Mouse (Mus musculus) intestine, embryonic 16.5 days (tissue): ENCODE data around the gene Rnf114. TPM values are rescaled to one million over a fixed set of nuclear protein-coding genes. Genes with fewer than 3 reads are reported as not detected.
A peak's percentile ranks its signal among the peaks of the same experiment; 100 is the strongest.

Source experiments
- ATAC-seq: fragments of 200-750 bp; cut with Nextera tagmentation; 2 replicates; pipeline ENCODE4 v1.8.0; 2017; ENCODE audit warnings: moderate TSS enrichment, moderate library complexity
- H3K27ac ChIP-seq: fragments of 300-500 bp; sonication (generic); 2 replicates; pipeline ENCODE4 v1.5.1; 2014; ENCODE audit warnings: mild to moderate bottlenecking, low read length
- H3K27me3 ChIP-seq: fragments of 300-500 bp; sonication (generic); replicated peaks from 2 replicates; pipeline ENCODE4 v1.6.1; 2014; ENCODE audit warnings: low read length, control low read depth, mixed read lengths; ENCODE audit not compliant: control insufficient read depth, insufficient read depth
- H3K36me3 ChIP-seq: fragments of 300-500 bp; sonication (generic); 2 replicates; pipeline ENCODE4 v1.6.1; 2014; ENCODE audit warnings: low read length, control low read depth; ENCODE audit not compliant: control insufficient read depth, insufficient read depth
- H3K4me1 ChIP-seq: fragments of 300-500 bp; sonication (generic); 2 replicates; pipeline ENCODE4 v1.6.1; 2014; ENCODE audit warnings: low read length, control low read depth, mixed read lengths; ENCODE audit not compliant: control insufficient read depth, insufficient read depth
- H3K4me2 ChIP-seq: fragments of 300-500 bp; sonication (generic); 2 replicates; pipeline ENCODE4 v1.6.1; 2014; ENCODE audit warnings: low read depth, low read length, control low read depth
- H3K4me3 ChIP-seq: fragments of 300-500 bp; sonication (generic); 2 replicates; pipeline ENCODE4 v1.5.1; 2014; ENCODE audit warnings: mild to moderate bottlenecking, low read length
- H3K9ac ChIP-seq: fragments of 300-500 bp; sonication (generic); 2 replicates; pipeline ENCODE4 v1.6.1; 2014; ENCODE audit warnings: low read depth, low read length
- H3K9me3 ChIP-seq: fragments of 300-500 bp; sonication (generic); 2 replicates; pipeline ENCODE4 v1.6.1; 2016; ENCODE audit warnings: low read length, control low read depth; ENCODE audit not compliant: control insufficient read depth
- WGBS: fragments of 180-500 bp; shearing (Covaris S2); extraction: QIAGEN DNeasy Blood & Tissue Kit; methylation state at CpG from one replicate; pipeline ENCODE4 v1.1.7; 2014; 5-methylcytosine and 5-hydroxymethylcytosine counted together
- polyA plus RNA-seq: library from polyadenylated mRNA; unstranded; fragments of >200 nt; fragmentation: Nextera tagmentation; extraction: Ambion mirVana; gene quantifications from 2 replicates; pipeline ENCODE4 v1.2.1, GENCODE M21; 2015

The Rnf114 gene
- polyA plus RNA-seq, 1 experiment from 2014 or later: 76.5 TPM

- no peak overlapping the region for H3K9ac ChIP-seq
- no peaks in the 10 kb centered on the region for H3K9me3 ChIP-seq
- peaks cover 10% of the 10 kb centered on the region; the same call in 1 of the 2 replicates for H3K36me3 ChIP-seq
- no peak overlapping the region for H3K4me3 ChIP-seq
- H3K27me3 ChIP-seq: no peaks in the 10 kb centered on the region
- no peak overlapping the region for H3K27ac ChIP-seq
- no peak for ATAC-seq
- peaks cover 22% of the 10 kb centered on the region for H3K4me1 ChIP-seq
- WGBS: 91% methylated on average over 27 of the region's 27 CpGs
- no peak overlapping the region for H3K4me2 ChIP-seq
These were observed 9.2 kb upstream of the Rnf114 start for GRCm38 (mm10) chr2:167483081-167483826.

- no peak for ATAC-seq
- Histone ChIP-seq H3K9ac (no peak overlapping the region), H3K4me2 (no peak overlapping the region), H3K9me3 (no peaks in the 10 kb centered on the region), H3K27me3 (no peaks in the 10 kb centered on the region), H3K4me3 (no peak overlapping the region), H3K27ac (no peak overlapping the region), H3K4me1 (peaks cover 28% of the 10 kb centered on the region), H3K36me3 (peaks cover 10% of the 10 kb centered on the region; the same call in 1 of the 2 replicates)
- WGBS: 94% methylated on average over 24 of the region's 24 CpGs
These were observed 8.5 kb upstream of the Rnf114 start for GRCm38 (mm10) chr2:167483827-167484410.

GRCm38 (mm10) chr2:167484932-167485331, 7.5 kb upstream of the Rnf114 start:
- Histone ChIP-seq H3K4me2 (no peak overlapping the region), H3K36me3 (peaks cover 10% of the 10 kb centered on the region; the same call in 1 of the 2 replicates), H3K9ac (no peak overlapping the region), H3K4me3 (no peak overlapping the region), H3K4me1 (peaks cover 28% of the 10 kb centered on the region), H3K9me3 (no peaks in the 10 kb centered on the region), H3K27me3 (no peaks in the 10 kb centered on the region), H3K27ac (no peak overlapping the region)
- no peak for ATAC-seq
- 93% methylated on average over 11 of the region's 11 CpGs for WGBS

- Histone ChIP-seq H3K27me3 (no peaks in the 10 kb centered on the region), H3K9ac (peak overlapping the region; percentile 43), H3K4me3 (no peak overlapping the region), H3K36me3 (peaks cover 10% of the 10 kb centered on the region; the same call in 1 of the 2 replicates), H3K9me3 (no peaks in the 10 kb centered on the region), H3K4me1 (peaks cover 26% of the 10 kb centered on the region), H3K27ac (peak overlapping the region; percentile 45), H3K4me2 (no peak overlapping the region)
- peak; percentile 62 for ATAC-seq
- 81% methylated on average over 7 of the region's 7 CpGs for WGBS
These were observed 6.7 kb upstream of the Rnf114 start for GRCm38 (mm10) chr2:167485501-167486377.

GRCm38 (mm10) chr2:167486573-167486972, 5.9 kb upstream of the Rnf114 start:
- WGBS: 70% methylated on average over 4 of the region's 4 CpGs
- Histone ChIP-seq H3K36me3 (peaks cover 10% of the 10 kb centered on the region; the same call in 1 of the 2 replicates), H3K27ac (peak overlapping the region; percentile 45), H3K9me3 (no peaks in the 10 kb centered on the region), H3K9ac (0 out of 2 replicates have a peak overlapping the region, but pooled peaks have one; percentile 43), H3K4me3 (no peak overlapping the region), H3K4me2 (no peak overlapping the region), H3K27me3 (no peaks in the 10 kb centered on the region), H3K4me1 (peaks cover 34% of the 10 kb centered on the region)
- 0 out of 2 replicates have a peak, but pooled peaks have one; percentile 17 for ATAC-seq

DNA sequence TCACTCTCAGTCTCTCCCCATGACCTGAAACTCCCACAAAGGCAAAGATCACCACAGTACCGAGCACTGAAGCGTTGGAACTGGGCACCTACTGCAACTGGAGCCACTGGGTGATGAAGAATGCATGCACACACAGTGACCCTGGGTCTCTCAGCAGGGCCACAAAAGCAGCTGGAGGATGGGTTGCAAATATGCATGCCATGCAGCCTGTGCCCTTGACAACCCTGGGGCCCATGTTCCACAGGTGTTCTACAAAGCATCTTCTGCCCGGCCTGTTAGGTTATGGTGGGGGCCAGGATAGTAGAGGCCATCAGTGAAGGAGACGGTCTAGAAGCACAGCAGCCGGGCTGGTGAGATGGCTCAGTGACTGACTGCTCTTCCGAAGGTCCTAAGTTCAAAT, 4.9 kb upstream of the Rnf114 start:
- Histone ChIP-seq H3K9me3 (no peaks in the 10 kb centered on the region), H3K36me3 (peaks cover 9% of the 10 kb centered on the region; the same call in 1 of the 2 replicates), H3K4me1 (peaks cover 39% of the 10 kb centered on the region), H3K9ac (no peak overlapping the region), H3K27me3 (no peaks in the 10 kb centered on the region), H3K4me3 (no peak overlapping the region), H3K27ac (no peak overlapping the region), H3K4me2 (no peak overlapping the region)
- 91% methylated on average over 6 of the region's 6 CpGs for WGBS
- ATAC-seq: no peak

DNA sequence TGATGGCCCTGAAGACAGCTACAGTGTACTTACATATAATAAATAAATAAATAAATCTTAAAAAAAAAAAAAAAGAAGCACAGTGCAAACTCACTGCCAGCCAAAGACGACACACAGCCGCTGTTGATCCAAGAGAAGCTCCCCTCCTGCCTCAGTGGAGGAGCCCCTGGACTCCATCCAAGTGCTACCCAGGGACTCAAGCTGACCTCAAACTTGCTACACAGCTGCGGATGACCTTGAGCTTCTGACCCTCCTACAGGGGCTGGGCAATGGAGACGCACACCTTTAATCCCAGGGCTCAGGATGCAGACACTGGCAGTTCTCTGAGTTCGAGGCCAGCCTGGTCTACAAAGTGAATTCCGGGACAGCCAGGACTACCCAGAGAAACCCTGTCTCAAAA, 4.5 kb upstream of the Rnf114 start:
- Histone ChIP-seq H3K9me3 (no peaks in the 10 kb centered on the region), H3K4me3 (no peak overlapping the region), H3K27me3 (no peaks in the 10 kb centered on the region), H3K4me2 (no peak overlapping the region), H3K36me3 (peaks cover 5% of the 10 kb centered on the region; the same call in 1 of the 2 replicates), H3K4me1 (peaks cover 39% of the 10 kb centered on the region), H3K27ac (no peak overlapping the region), H3K9ac (no peak overlapping the region)
- 80% methylated on average over 6 of the region's 6 CpGs for WGBS
- no peak for ATAC-seq

DNA sequence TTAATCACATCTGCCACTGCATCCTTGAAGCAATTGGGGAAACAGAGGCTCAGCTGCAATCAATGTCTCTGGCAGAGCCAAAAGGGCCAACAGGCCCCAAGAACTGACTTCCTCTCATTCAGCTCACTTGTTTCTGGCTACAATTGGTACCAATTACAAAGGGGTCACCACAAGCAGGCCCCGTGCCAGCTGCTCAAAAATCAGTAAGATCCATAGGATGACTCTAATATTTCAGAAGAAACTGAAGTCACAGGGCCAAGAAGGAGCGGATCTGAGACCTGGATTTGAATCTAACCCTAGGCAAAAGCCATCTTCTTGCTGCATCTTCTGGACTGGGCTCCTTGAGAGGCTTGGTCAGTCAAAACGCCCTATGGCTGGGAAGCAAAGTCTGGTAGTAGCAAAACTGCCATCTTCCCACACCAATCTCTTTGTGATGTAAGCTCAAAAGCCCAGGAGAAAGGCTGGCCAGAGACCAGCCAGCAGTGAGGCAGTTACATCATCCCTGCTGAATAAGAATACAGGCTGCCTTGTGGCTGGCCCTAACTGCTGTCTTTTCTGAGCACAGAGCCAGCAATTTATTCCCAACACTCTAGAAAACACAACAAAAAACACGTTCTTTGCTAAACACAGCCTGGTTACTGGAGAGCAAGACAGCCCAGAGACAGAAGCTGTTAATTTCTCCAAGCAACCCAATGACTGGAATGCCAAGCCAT, 1.5 kb upstream of the Rnf114 start:
- WGBS: 79% methylated on average over 4 of the region's 4 CpGs
- Histone ChIP-seq H3K9me3 (no peaks in the 10 kb centered on the region), H3K4me1 (peaks cover 36% of the 10 kb centered on the region), H3K27me3 (no peaks in the 10 kb centered on the region), H3K27ac (no peak overlapping the region), H3K4me2 (0 out of 2 replicates have a peak overlapping the region, but pooled peaks have one; percentile 95), H3K4me3 (0 out of 2 replicates have a peak overlapping the region, but pooled peaks have one; percentile 99), H3K9ac (peak overlapping the region; percentile 92; the same call in 1 of the 2 replicates), H3K36me3 (no peaks in the 10 kb centered on the region)
- no peak for ATAC-seq
